Mouse (Mus musculus) cerebellum, adult 2 months (tissue): ENCODE data around the gene Cfap54.

Source experiments
- CTCF ChIP-seq: fragments of 200-500 bp; IDR thresholded peaks from 2 replicates; pipeline ENCODE4 v1.5.1; 2011; ENCODE audit warnings: low read depth, mild to moderate bottlenecking, control low read depth, low read length, moderate library complexity, borderline replicate concordance; ENCODE audit not compliant: insufficient read depth
- POLR2A ChIP-seq: fragments of 200-500 bp; IDR thresholded peaks from 2 replicates; pipeline ENCODE4 v1.6.1; 2011; ENCODE audit warnings: low read length, control low read depth, borderline replicate concordance; ENCODE audit not compliant: insufficient read depth

GRCm38 (mm10) chr10:92791908-92792307 lies 289.5 kb downstream of the Cfap54 start:
- TF ChIP-seq CTCF (no peak), POLR2A (no peak)
